ENCODE assay signal across 9 mouse cellular contexts in the genomic region with DNA sequence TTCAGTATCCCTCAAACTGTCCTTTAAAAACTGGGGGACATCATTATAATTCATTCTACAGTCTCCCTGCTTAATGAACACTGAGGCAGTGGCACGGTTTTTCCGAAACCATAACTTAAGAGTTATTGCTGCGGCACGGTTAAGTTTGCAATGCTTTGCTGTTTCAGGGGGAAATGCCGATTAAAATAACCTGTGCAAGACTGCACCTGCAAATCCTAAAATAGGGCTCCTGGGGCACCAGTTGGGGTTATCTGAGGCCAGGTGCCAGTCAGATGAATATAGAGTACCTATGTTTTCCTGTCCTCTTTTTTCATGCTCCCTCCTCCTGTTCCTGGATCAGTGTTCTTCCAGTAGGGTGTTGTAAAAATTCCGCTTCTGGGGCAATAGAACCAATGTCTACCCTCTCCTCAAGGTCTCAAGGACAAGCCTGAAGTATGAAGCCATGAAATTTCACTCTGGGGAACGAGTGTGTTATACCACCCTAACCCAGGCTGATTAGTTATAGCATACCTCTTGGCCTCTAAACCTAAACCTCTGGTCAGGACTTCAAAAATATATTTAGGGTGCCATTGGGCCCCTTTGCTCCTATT. TPM values are rescaled to one million over a fixed set of nuclear protein-coding genes. Genes with fewer than 3 reads are reported as not detected.
DNase-seq lines count a peak whose midpoint lies in the region; ATAC-seq and TF ChIP-seq lines count a peak whose summit lies in the region.
"Had no signal": no experiment of that assay in that cellular context is flagged by ENCODE, and none has a peak within 500 bp of the region (broad histone marks: within the 10 kb centered on the region; RNA-seq: fewer than 3 reads in every experiment).

No protein-coding gene starts in this region.

- peak overlapping the region; percentile 97 for H3K4me2 ChIP-seq in hindbrain, embryonic 16.5 days (ENCODE audit: low read length)
- H3K4me2 ChIP-seq in midbrain, embryonic 16.5 days (ENCODE audit: low read length): peak overlapping the region; percentile 98

- no peaks in the 10 kb centered on the region for H3K4me1 ChIP-seq in kidney, adult 2 months (ENCODE audit: control insufficient read depth, insufficient read depth, low read length)
- H3K4me1 ChIP-seq in hindbrain, embryonic 16.5 days (ENCODE audit: control insufficient read depth, insufficient read depth, low read depth, low read length): peaks cover 6% of the 10 kb centered on the region
- peaks cover 4% of the 10 kb centered on the region; the same call in 1 of the 2 replicates for H3K4me1 ChIP-seq in midbrain, embryonic 16.5 days (ENCODE audit: control insufficient read depth, insufficient read depth, low read length)

- H3K4me3 ChIP-seq in kidney, adult 2 months (ENCODE audit: insufficient read depth, low read depth, low read length): 0 out of 2 replicates have a peak overlapping the region, but pooled peaks have one; percentile 11
- H3K4me3 ChIP-seq in hindbrain, embryonic 16.5 days (ENCODE audit: low read length): peak overlapping the region; percentile 88
- H3K4me3 ChIP-seq in midbrain, embryonic 16.5 days (ENCODE audit: low read depth, low read length): peak overlapping the region; percentile 70

- no peak for DNase-seq in kidney, adult 2 months
- DNase-seq in kidney, adult 18-20 months: no peak
- DNase-seq in MN1 (ENCODE audit: low spot score): peak; percentile 11
- DNase-seq in ovary, adult 18-20 months (ENCODE audit: low spot score): no peak
- DNase-seq in left cerebral cortex, postnatal 14 days (ENCODE audit: low spot score in 2 of 2): no peak
- DNase-seq in kidney, postnatal 10 days: no peak

- no peak for ATAC-seq in hindbrain, embryonic 16.5 days
- ATAC-seq in midbrain, embryonic 16.5 days: no peak

- no peak for TF ChIP-seq CTCF in kidney, adult 2 months (conservative IDR thresholded peaks at IDR 0.05; ENCODE audit: insufficient read depth, insufficient read length, low read depth, low read length)

- H3K27ac ChIP-seq in kidney, adult 2 months (ENCODE audit: insufficient read depth, low read depth, low read length): no peak overlapping the region
- no peak overlapping the region for H3K27ac ChIP-seq in hindbrain, embryonic 16.5 days (ENCODE audit: low read depth, low read length)
- H3K27ac ChIP-seq in midbrain, embryonic 16.5 days (ENCODE audit: low read length): no peak overlapping the region

- no peaks in the 10 kb centered on the region for H3K27me3 ChIP-seq in kidney, adult 2 months (replicated peaks; ENCODE audit: control insufficient read depth, insufficient read depth, low read length)
- H3K27me3 ChIP-seq in hindbrain, embryonic 16.5 days (replicated peaks; ENCODE audit: control insufficient read depth, insufficient read depth, low read length): no peaks in the 10 kb centered on the region
- no peaks in the 10 kb centered on the region for H3K27me3 ChIP-seq in midbrain, embryonic 16.5 days (ENCODE audit: control insufficient read depth, insufficient read depth, low read depth, low read length)
- H3K27me3 ChIP-seq: Patski had no signal

- intact Hi-C loops in left cerebral cortex, postnatal 14 days (cut with DNase I): no loop called here

- no peak for TF ChIP-seq POLR2A in kidney, adult 2 months (IDR thresholded peaks at IDR 0.05; ENCODE audit: low read depth, low read length)

- no peaks in the 10 kb centered on the region for H3K9me3 ChIP-seq in hindbrain, embryonic 16.5 days (ENCODE audit: control insufficient read depth, low read length)
- no peaks in the 10 kb centered on the region for H3K9me3 ChIP-seq in midbrain, embryonic 16.5 days (replicated peaks; ENCODE audit: control insufficient read depth, low read length, poor library complexity, severe bottlenecking)

- WGBS in kidney, adult 2 months: 28% methylated on average over 7 of the region's 7 CpGs
- WGBS in hindbrain, embryonic 16.5 days: 67% methylated on average over 7 of the region's 7 CpGs
- WGBS in midbrain, embryonic 16.5 days: 66% methylated on average over 7 of the region's 7 CpGs

- H3K36me3 ChIP-seq in kidney, adult 2 months (ENCODE audit: control insufficient read depth, insufficient read depth, low read length): no peaks in the 10 kb centered on the region
- no peaks in the 10 kb centered on the region for H3K36me3 ChIP-seq in hindbrain, embryonic 16.5 days (ENCODE audit: control insufficient read depth, insufficient read depth, low read length)
- no peaks in the 10 kb centered on the region for H3K36me3 ChIP-seq in midbrain, embryonic 16.5 days (ENCODE audit: control insufficient read depth, insufficient read depth, low read length)

- peak overlapping the region; percentile 51 for H3K9ac ChIP-seq in hindbrain, embryonic 16.5 days (ENCODE audit: low read depth, low read length)
- peak overlapping the region; percentile 52; the same call in 1 of the 2 replicates for H3K9ac ChIP-seq in midbrain, embryonic 16.5 days (ENCODE audit: low read depth, low read length)

RNA-seq across cellular contexts. Expression of a gene that starts 0.9 kb away (rescaled TPM):
- polyA plus RNA-seq in kidney, adult 2 months (2012; rRNA removed): 0.18 and 0.28 TPM in 2 replicates
- polyA plus RNA-seq in hindbrain, embryonic 16.5 days (2015; fragmentation: Nextera tagmentation; extraction: Ambion mirVana): 5.6 and 6.4 TPM in 2 replicates
- polyA plus RNA-seq in midbrain, embryonic 16.5 days (2015; fragmentation: Nextera tagmentation; extraction: Ambion mirVana): 3.3 and 5.1 TPM in 2 replicates
- 1 to 10 TPM; 2.3 to 2.4 TPM for total RNA-seq in left cerebral cortex, postnatal 14 days (2021)

Comparison
In these comparisons a context has a peak if more than half of its experiments do, and no peak if none do; other contexts are left out.
1. H3K4me3 ChIP-seq: peak in every context shown above with its lines; median percentile 88 in hindbrain, embryonic 16.5 days; 70 in midbrain, embryonic 16.5 days; 11 in kidney, adult 2 months.